Mouse (Mus musculus) neural tube, embryonic 13.5 days (tissue): ENCODE data around the gene Hcrt. TPM values are rescaled to one million over a fixed set of nuclear protein-coding genes. Genes with fewer than 3 reads are reported as not detected.
"Not testable (repeated sequence)": the region's sequence is repeated elsewhere in the genome, so short reads cannot be mapped to it uniquely, and the experiment has no call there.

Experiments used
- ATAC-seq: fragments of 200-750 bp; cut with Nextera tagmentation; 2 replicates; pipeline ENCODE4 v1.8.0; 2017; ENCODE audit warnings: low read depth, mild to moderate bottlenecking, moderate TSS enrichment, moderate library complexity
- H3K27ac ChIP-seq: fragments of 300-500 bp; sonication (generic); replicated peaks from 2 replicates; pipeline ENCODE4 v1.5.1; 2015; ENCODE audit warnings: moderate library complexity, mild to moderate bottlenecking, inconsistent platforms
- H3K27me3 ChIP-seq: fragments of 300-500 bp; sonication (generic); 2 replicates; pipeline ENCODE4 v1.6.1; 2015; ENCODE audit warnings: mild to moderate bottlenecking, inconsistent platforms
- H3K36me3 ChIP-seq: fragments of 300-500 bp; sonication (generic); 2 replicates; pipeline ENCODE4 v1.6.1; 2015; ENCODE audit warnings: mild to moderate bottlenecking, inconsistent platforms
- H3K4me1 ChIP-seq: fragments of 300-500 bp; sonication (generic); replicated peaks from 2 replicates; pipeline ENCODE4 v1.6.1; 2015; ENCODE audit warnings: inconsistent platforms
- H3K4me2 ChIP-seq: fragments of 300-500 bp; sonication (generic); 2 replicates; pipeline ENCODE4 v1.6.1; 2015; ENCODE audit warnings: inconsistent platforms, mild to moderate bottlenecking, moderate library complexity
- H3K4me3 ChIP-seq: fragments of 300-500 bp; sonication (generic); 2 replicates; pipeline ENCODE4 v1.5.1; 2015; ENCODE audit warnings: mild to moderate bottlenecking, inconsistent platforms
- H3K9ac ChIP-seq: fragments of 300-500 bp; sonication (generic); 2 replicates; pipeline ENCODE4 v1.6.1; 2015; ENCODE audit warnings: moderate library complexity, mild to moderate bottlenecking, inconsistent platforms
- H3K9me3 ChIP-seq: fragments of 300-500 bp; sonication (generic); 2 replicates; pipeline ENCODE4 v1.6.1; 2016; ENCODE audit warnings: inconsistent platforms
- WGBS: fragments of 180-500 bp; shearing (Covaris S2); methylation state at CpG from one replicate; pipeline ENCODE4 v1.1.7; 2015; 5-methylcytosine and 5-hydroxymethylcytosine counted together
- polyA plus RNA-seq: library from polyadenylated mRNA; unstranded; fragments of >200 nt; fragmentation: Nextera tagmentation; extraction: Ambion mirVana; gene quantifications from 2 replicates; pipeline ENCODE4 v1.2.1, GENCODE M21; 2015

Gene Hcrt
- polyA plus RNA-seq: 0.56 TPM in 1 of 2 replicates, not detected in the other

DNA sequence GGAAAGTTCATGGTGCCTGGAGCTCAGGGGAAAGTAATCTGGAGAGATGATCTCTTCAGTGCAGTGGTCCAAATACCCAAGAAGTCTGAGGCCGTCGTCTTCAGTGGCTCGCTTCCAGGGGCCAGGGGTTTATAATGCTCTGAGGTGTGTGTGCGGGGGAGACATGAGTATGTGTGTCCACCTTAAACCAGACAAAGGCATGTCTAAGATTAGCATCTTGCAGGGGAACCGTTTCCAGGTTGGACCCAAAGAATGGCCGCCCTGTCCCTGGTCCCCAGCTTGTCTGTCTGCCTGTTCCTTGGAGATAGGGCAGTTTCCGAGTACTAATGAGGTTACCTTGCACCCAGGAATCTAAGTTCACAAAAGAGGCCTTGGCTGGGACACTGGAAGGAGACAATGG, at the start of gene Hcrt:
Hcrt (minus strand) TSS at position 101 of the 400 bp plus-strand sequence.
- peak within 1 kb of the TSS; percentile 68 for H3K4me2 ChIP-seq
- peak within 1 kb of the TSS; percentile 45 for H3K4me3 ChIP-seq
- H3K27me3 ChIP-seq: peaks cover 12% of the 10 kb centered on the region
- ATAC-seq: no peak
- peaks cover 30% of the 10 kb centered on the region for H3K4me1 ChIP-seq
- no peaks in the 10 kb centered on the region for H3K9me3 ChIP-seq
- WGBS: 88% methylated on average over 7 of the region's 7 CpGs
- H3K9ac ChIP-seq: peak within 1 kb of the TSS; percentile 70
- H3K27ac ChIP-seq: no peak within 1 kb of the TSS
- H3K36me3 ChIP-seq: no peaks in the 10 kb centered on the region

DNA sequence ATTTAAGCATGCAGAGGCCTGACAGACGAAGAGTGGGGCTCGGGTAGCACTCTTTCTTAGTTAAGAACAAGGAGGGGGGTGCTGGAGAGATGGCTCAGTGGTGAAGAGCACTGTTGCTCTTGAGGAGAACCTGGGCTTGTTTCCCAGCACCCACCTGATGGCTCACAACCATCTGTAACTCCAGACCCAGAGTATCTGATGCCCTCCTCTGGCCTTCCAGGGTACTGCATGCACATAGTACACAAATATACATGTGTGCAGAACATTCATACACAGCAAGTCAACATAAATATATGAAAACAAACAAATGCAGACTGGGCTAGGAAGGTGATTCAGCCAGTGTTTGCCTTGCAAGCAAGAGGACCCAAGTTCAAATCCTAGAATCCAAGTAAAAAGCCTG, 48.4 kb upstream of the Hcrt start:
- no peak overlapping the region for H3K4me2 ChIP-seq
- no peaks in the 10 kb centered on the region for H3K4me1 ChIP-seq
- H3K9ac ChIP-seq: no peak overlapping the region
- H3K9me3 ChIP-seq: no peaks in the 10 kb centered on the region
- H3K27me3 ChIP-seq: no peaks in the 10 kb centered on the region
- H3K27ac ChIP-seq: no peak overlapping the region
- no peaks in the 10 kb centered on the region; the same call in 1 of the 2 replicates for H3K36me3 ChIP-seq
- 97% methylated on average over 2 of the region's 2 CpGs for WGBS
- ATAC-seq: no peak
- no peak overlapping the region for H3K4me3 ChIP-seq

DNA sequence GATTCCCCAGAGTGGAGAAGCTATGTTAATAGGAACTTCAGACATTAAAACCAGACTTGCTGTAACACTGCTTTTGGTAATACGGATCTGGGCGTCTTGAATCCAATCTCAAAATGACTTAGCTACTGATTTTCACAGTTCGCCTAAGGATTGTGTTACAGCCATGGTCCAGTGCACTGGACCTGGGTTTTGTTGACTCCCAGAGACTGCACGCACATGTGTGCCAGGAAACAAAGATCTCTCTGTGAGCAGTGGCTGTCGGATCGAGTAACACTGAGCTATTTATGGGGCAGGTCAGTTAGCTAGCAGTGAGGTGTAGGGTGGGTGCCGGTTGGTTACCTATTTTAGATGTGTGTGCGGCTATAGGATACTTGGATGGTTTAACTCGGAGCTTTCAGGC, 47.8 kb upstream of the Hcrt start:
- Histone ChIP-seq H3K4me2 (no peak overlapping the region), H3K36me3 (no peaks in the 10 kb centered on the region; the same call in 1 of the 2 replicates), H3K27me3 (no peaks in the 10 kb centered on the region), H3K27ac (no peak overlapping the region), H3K9me3 (no peaks in the 10 kb centered on the region), H3K4me3 (no peak overlapping the region), H3K9ac (no peak overlapping the region), H3K4me1 (no peaks in the 10 kb centered on the region)
- WGBS: 83% methylated on average over 9 of the region's 9 CpGs
- no peak for ATAC-seq

DNA sequence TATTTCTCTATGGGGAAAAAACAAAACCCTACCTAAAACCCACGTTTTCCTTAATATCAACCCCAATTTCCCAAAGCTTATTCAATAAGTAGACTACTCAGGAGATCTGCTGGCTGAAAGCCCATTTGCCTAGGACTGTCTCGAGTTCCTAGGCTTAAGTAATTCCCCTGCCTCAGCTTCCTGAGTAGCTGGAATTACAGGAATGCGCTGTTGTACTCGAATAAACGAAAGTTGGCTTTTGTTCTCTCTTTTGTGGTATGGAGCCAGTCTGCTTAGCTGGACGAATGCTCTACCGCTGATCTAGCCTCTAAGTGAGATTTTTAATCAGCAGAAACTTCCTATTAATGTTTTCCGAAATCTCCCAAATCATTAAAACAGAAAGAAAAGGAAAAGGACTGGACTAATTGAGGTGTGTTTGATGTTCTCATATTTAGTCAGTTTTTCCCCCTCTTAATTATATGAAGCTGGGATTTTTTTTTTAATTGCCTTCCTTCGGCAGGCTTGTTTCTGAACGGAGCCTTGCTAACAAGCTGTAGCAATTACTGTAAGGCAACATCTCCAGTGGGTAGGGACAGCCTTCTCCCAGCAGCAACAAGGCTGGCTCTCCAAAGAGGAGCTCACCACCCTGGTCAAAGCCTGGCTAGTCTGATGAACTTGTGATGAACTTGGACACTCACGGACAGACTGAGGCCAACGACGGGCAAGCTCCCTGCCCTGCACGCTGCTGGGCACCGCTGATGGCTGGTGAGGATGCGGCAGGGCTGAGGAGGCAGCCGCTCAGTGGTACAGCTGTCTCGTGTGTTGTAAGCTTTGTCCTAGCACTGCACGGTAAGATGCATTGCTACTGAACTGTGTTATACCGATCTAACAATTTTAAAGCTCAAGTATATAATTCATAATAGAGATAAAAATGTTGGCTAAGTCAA, 43.9 kb upstream of the Hcrt start:
- ATAC-seq: no peak
- WGBS: 72% methylated on average over 20 of the region's 20 CpGs
- H3K4me2 ChIP-seq: no peak overlapping the region

DNA sequence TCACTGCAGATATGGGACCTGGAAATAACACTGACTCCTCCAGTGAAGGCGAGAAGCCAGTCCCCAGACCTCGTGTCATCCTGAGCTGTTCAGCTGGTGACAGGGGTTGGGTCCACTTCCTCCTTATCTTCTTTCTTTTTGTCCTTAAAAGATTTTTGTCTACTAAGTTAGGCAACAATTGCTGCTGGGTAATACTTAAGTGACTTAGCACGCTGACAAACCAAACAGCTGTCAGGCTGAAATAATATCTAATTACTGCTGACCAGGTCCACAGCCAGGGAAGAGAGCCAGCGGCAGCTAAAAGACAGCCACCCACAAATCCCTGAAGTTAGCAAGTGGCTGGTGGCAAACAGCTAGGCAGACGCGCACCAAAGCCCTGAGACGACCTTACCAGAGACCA, 42.8 kb upstream of the Hcrt start:
- no peaks in the 10 kb centered on the region for H3K27me3 ChIP-seq
- H3K4me1 ChIP-seq: no peaks in the 10 kb centered on the region
- no peak for ATAC-seq
- H3K36me3 ChIP-seq: peaks cover 45% of the 10 kb centered on the region
- H3K4me3 ChIP-seq: no peak overlapping the region
- no peak overlapping the region for H3K9ac ChIP-seq
- H3K27ac ChIP-seq: no peak overlapping the region
- no peaks in the 10 kb centered on the region for H3K9me3 ChIP-seq
- no peak overlapping the region for H3K4me2 ChIP-seq
- 83% methylated on average over 7 of the region's 7 CpGs for WGBS

More for the DNA sequence above, 43.9 kb upstream of the Hcrt start:
- H3K9me3 ChIP-seq: no peaks in the 10 kb centered on the region
- H3K4me3 ChIP-seq: no peak overlapping the region
- no peak overlapping the region for H3K27ac ChIP-seq
- no peaks in the 10 kb centered on the region for H3K4me1 ChIP-seq
- H3K9ac ChIP-seq: no peak overlapping the region
- peaks cover 34% of the 10 kb centered on the region for H3K36me3 ChIP-seq
- H3K27me3 ChIP-seq: no peaks in the 10 kb centered on the region

- no peak overlapping the region for H3K4me3 ChIP-seq
- no peak for ATAC-seq
- H3K36me3 ChIP-seq: peaks cover 45% of the 10 kb centered on the region
- peaks cover 7% of the 10 kb centered on the region; the same call in 1 of the 2 replicates for H3K4me1 ChIP-seq
- H3K27ac ChIP-seq: no peak overlapping the region
- 97% methylated on average over 10 of the region's 10 CpGs for WGBS
- H3K9ac ChIP-seq: no peak overlapping the region
- no peak overlapping the region for H3K4me2 ChIP-seq
- H3K9me3 ChIP-seq: no peaks in the 10 kb centered on the region
- H3K27me3 ChIP-seq: no peaks in the 10 kb centered on the region
These were observed 41.7 kb upstream of the Hcrt start for GRCm38 (mm10) chr11:100804409-100804808.

DNA sequence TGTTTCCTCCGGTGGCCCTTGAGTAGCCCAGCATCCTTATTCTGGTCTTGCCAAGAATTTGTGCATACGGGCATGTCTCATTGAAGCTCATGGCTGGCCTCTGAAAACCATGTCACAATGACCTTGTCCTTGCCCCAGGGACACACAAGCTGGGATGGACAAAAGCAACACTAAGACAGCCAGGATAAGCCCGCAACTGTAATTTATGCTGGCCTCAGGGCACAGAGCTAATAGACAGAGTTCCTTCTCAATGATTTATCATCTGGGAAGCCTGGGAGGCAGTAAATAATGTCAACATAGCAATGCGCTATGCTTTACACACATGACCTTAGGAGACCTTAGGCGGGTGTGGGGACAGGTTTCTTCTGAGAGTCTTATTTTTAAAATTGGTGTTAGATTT, 36.7 kb upstream of the Hcrt start:
- H3K9me3 ChIP-seq: no peaks in the 10 kb centered on the region
- H3K27ac ChIP-seq: no peak overlapping the region
- peaks cover 14% of the 10 kb centered on the region; the same call in 1 of the 2 replicates for H3K4me1 ChIP-seq
- no peak for ATAC-seq
- no peak overlapping the region for H3K4me2 ChIP-seq
- no peaks in the 10 kb centered on the region for H3K27me3 ChIP-seq
- peaks cover 54% of the 10 kb centered on the region for H3K36me3 ChIP-seq
- 29% methylated on average over 5 of the region's 5 CpGs for WGBS
- H3K9ac ChIP-seq: no peak overlapping the region
- no peak overlapping the region for H3K4me3 ChIP-seq

DNA sequence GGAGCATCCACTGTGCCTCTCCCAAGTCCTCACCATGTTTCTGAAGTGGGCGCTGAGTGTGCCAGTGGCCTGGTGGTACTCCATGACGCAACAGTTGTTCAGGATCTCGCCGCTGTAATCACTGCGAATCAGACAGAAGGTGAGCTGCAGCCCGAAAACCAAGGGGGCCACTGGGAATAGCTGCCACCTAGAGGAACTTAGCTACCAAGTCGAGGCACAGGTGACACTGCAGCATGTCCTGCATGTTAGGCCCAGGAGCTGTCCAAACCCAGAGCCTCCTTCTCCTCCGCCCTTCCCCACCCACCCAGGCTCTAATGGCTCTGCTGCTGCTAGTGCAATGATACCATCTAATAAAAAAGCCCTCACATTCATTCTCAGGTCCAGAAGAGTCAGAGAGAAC, 33.9 kb upstream of the Hcrt start:
- Histone ChIP-seq H3K27ac (no peak overlapping the region), H3K9ac (no peak overlapping the region), H3K4me1 (peaks cover 14% of the 10 kb centered on the region; the same call in 1 of the 2 replicates), H3K4me2 (no peak overlapping the region), H3K36me3 (peaks cover 30% of the 10 kb centered on the region), H3K27me3 (no peaks in the 10 kb centered on the region), H3K4me3 (no peak overlapping the region), H3K9me3 (no peaks in the 10 kb centered on the region)
- no peak for ATAC-seq
- WGBS: 70% methylated on average over 8 of the region's 8 CpGs

DNA sequence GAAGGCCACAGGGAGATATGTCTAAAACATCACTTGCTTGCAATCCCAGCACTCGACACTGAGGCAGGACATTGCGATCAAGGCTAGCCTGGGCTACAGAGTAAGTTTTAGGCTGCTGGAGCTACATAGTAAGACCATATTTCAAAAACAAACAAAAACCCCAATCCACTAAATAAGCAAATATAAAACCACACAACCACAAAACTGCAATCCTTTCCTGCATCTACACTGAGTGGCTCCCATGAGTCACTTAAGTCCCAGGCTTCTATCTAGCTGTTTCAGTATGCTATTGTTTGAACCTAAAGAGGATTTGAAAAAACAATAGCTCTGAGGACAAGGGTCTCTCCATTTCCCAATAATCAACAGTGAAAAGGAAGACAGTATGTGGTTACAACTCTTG, 32.7 kb upstream of the Hcrt start:
- H3K4me3 ChIP-seq: no peak overlapping the region
- no peak for ATAC-seq
- no peak overlapping the region for H3K27ac ChIP-seq
- H3K9ac ChIP-seq: no peak overlapping the region
- 92% methylated on average over 2 of the region's 2 CpGs for WGBS
- no peak overlapping the region for H3K4me2 ChIP-seq
- H3K27me3 ChIP-seq: no peaks in the 10 kb centered on the region
- H3K9me3 ChIP-seq: no peaks in the 10 kb centered on the region
- H3K4me1 ChIP-seq: peaks cover 14% of the 10 kb centered on the region; the same call in 1 of the 2 replicates
- H3K36me3 ChIP-seq: peaks cover 26% of the 10 kb centered on the region

GRCm38 (mm10) chr11:100791457-100792049, 28.8 kb upstream of the Hcrt start:
- Histone ChIP-seq H3K27ac (no peak overlapping the region), H3K9ac (no peak overlapping the region), H3K9me3 (no peaks in the 10 kb centered on the region), H3K27me3 (no peaks in the 10 kb centered on the region), H3K4me2 (no peak overlapping the region), H3K4me1 (no peaks in the 10 kb centered on the region; the same call in 1 of the 2 replicates), H3K36me3 (peaks cover 49% of the 10 kb centered on the region), H3K4me3 (no peak overlapping the region)
- ATAC-seq: no peak
- WGBS: 93% methylated on average over 2 of the region's 2 CpGs

DNA sequence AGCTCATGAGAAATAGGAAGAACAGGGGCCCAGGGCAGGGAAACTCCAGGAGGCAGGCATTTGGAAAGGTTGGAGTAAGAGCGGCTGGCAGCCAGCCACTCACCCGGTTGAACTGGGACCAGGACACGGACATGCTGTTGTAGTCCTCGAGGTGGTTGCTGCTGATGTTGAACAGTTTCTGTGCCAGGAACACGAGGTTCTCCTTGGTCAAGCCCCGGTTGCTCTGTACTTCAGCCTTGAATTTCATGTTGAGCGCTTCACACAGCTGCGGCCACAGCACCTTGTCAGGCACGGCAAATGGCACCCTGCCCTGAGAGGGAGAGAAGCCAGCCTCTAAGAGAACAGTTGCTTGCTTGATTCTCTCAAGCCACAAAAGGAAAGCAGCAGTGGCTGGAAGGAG, 27.9 kb upstream of the Hcrt start:
- not testable (repeated sequence) for H3K4me2 ChIP-seq, ATAC-seq, H3K27ac ChIP-seq, H3K9ac ChIP-seq, H3K27me3 ChIP-seq, H3K4me1 ChIP-seq, H3K4me3 ChIP-seq, H3K9me3 ChIP-seq
- 93% methylated on average over 9 of the region's 9 CpGs for WGBS
- peaks cover 47% of the 10 kb centered on the region for H3K36me3 ChIP-seq

DNA sequence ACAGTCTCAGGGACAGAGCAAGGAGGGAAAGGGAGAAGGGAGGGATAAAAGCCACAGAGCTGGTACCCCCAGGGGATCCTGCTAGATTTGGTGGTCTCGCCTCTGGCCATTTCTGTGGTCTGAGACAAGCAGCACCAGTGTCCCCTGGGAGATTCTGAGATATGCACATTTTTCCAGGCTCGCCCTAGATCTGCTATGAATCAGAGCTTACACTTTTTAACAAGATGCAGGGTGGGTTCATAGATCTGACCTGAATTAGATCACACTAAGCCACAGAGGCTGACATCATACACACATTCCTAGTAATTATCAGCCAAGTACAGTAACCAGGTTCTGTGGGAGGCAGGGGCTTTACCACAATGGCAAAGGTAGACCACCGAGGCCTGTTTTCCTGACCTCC, 27.0 kb upstream of the Hcrt start:
- H3K27me3 ChIP-seq: no peaks in the 10 kb centered on the region
- H3K4me2 ChIP-seq: no peak overlapping the region
- no peaks in the 10 kb centered on the region; the same call in 1 of the 2 replicates for H3K4me1 ChIP-seq
- no peak overlapping the region for H3K27ac ChIP-seq
- ATAC-seq: no peak
- peaks cover 48% of the 10 kb centered on the region for H3K36me3 ChIP-seq
- H3K4me3 ChIP-seq: no peak overlapping the region
- no peak overlapping the region for H3K9ac ChIP-seq
- H3K9me3 ChIP-seq: no peaks in the 10 kb centered on the region
- WGBS: 83% methylated on average over 3 of the region's 3 CpGs
